Mouse (Mus musculus) adrenal gland, adult 18-20 months (tissue): ENCODE results near the gene Grxcr1. TPM values are rescaled to one million over a fixed set of nuclear protein-coding genes. Genes with fewer than 3 reads are reported as not detected.

Source experiments
- DNase-seq, 2 experiments: peaks; one replicate each; pipeline ENCODE4 v3.0.0; 2021 to 2022; ENCODE audit warnings: low spot score in 2 of 2
- total RNA-seq, 2 experiments: library from RNA; stranded (reverse); gene quantifications; 1 replicate in 1 of 2; 2 replicates in 1 of 2; pipeline ENCODE4 v1.2.3; 2021

Gene Grxcr1
- total RNA-seq, 2 experiments from 2014 or later = not detected

DNA sequence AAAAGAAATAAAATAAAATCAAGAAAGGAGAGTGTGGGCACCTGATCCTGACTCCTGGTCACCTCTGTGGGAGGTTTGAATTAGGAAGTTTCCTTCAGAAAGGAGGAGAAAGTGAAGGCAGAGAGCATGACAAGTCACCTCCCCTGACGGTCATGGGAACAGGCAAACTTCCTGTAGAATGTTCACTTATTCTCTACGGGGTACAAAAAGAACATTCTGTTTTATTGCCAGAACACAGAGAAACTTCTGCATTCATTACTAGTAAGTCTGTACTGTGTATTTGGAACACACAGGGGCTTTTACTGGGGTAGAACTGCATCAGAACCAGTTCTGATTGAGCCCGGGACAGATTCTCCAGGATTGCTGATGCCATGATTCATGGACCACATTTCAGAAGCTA is 55.5 kb downstream of the Grxcr1 start:
- DNase-seq = no peak

DNA sequence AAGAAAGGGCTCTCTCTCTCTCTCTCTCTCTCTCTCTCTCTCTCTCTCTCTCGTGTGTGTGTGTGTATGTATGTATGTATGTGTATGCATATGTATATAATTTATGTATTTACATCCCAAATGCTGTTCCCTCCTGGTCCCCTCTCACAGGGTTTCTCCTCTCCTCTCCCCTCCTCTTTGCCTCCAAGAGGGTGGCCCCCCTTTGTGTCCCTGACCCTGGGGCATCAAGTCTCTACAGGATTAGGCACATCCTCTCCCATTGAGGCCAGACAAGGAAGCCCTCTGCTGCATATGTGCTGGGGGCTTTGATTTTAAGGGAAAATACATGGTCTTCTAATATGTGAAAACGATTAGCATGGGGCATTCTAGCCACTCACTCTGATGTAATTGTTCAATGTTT is 61.5 kb downstream of the Grxcr1 start:
- no peak for DNase-seq

DNA sequence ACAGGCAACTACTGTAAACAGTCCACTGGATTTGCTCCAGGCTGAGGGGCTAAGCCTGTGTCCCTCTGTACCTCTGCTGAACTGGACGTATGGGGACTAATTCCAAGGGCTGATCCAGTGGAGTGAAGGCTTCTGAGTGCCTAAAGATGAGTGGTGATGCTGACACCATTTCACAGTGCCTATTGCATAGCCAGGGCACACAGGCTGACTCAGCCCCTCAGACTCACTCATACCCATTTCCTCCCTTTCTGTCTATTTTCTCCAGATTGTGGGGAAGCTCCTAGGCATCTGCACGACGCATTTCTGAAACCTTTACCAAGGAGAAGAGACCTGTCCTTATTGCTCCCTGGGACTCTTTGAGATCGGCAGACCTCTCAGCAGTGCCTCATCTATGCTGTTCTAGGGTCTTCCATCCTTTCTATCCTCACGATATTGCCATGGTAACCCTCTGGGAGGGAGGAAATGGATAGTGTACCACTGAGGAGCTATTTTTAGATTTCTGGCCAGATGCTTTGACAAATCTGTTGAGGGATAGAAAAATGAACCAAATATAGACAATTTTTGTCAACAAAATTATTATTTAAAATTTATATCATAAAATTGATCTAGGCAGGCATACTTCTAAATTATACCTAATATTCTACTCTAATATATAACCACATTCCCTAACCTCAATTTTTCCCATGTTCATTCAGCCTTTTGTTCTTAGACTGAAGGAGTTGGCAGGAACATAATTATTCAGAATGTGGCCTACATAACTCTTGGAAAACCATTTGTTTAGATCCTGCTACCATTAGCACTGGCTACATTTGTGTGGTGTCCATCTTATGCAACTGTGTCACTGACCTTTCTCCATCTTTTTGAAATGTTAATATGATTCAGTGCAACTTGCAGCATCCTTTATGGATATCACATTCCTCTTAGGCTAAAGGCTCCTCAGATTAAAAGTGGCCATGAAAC is 66.3 kb downstream of the Grxcr1 start:
- no peak for DNase-seq

DNA sequence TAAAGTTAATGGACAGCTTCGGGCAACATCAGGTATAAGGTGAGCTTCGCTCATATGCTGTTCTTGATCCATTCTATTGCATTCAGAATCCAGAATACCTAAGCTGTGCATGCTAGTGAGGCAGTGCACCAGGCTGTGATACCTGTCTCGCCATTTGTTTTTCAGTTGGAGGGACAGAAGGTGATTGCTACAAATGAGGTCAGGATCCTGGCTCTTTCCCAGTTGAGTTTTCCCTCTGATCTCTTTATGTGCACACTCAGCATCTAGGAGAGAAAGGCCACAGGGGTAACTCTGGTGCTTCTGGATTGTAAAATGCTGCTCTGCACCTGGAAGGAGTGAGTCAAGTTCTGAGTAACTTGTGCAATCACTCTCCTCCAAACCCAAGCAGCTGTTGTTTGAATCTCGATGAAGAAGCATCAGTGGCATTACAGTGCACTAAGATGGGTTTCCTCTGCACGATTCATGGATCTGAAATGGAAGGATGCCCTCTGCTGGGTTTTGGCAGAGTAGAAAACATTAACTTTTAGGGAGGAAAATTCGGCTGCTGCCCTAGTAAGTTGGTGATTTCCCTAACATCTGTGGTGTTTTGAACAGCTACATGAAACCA is 80.9 kb downstream of the Grxcr1 start:
- no peak for DNase-seq

DNA sequence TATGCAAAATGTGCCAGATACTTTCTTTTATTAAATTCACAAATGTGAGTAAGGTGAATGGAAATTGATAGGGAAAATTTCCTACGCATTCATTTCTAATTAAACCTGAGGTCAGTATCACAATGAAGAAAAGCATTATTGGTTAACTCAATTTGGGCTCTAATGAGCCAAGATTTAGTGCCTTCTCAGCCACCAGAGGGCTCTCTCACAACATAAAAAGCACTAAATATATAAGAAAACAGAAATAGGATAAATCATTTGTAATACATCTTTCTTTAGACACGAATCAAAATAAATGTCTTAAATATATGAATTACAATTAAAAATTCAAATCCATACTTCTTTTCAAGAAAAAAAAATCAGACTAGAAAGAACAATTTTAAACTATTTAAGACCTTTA is 89.2 kb downstream of the Grxcr1 start:
- no peak for DNase-seq

DNA sequence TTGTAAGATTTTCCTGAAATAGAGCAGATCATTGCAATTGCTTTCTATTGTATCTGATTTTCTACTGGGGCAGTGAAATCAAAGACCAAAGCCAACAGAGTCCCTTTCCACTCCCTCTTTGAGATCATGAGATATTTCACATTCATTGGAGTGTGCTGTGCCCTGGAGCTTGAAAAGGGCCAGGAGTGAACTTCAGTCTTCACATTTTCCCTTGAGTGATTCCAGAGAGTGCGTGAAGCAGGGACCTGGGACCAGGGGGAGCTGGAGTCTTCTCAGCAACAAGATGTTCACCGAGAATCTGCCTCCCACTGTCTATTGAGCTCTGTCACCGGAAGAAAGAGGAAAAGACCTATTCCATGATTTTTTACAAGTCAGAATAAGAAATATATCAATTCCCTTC is 91.2 kb downstream of the Grxcr1 start:
- no peak for DNase-seq

DNA sequence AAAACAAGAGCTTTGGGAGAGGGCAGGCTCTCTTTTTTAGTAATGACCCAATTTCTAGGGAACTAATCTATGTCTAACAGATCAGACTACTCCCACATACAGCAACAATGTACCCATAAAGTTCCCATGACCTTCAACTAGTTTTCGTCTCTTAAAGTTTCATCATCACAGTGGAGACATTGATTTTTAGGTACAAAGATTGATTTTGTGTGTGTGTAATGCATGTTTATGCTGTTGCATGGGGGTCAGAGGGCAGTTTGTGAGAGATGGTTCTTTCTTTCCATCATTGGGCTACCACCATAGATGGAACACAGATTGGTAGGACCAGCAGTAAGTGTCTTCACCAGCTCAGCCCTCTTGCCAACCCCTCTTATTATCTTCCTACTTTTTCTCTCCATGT is 93.8 kb downstream of the Grxcr1 start:
- no peak for DNase-seq

DNA sequence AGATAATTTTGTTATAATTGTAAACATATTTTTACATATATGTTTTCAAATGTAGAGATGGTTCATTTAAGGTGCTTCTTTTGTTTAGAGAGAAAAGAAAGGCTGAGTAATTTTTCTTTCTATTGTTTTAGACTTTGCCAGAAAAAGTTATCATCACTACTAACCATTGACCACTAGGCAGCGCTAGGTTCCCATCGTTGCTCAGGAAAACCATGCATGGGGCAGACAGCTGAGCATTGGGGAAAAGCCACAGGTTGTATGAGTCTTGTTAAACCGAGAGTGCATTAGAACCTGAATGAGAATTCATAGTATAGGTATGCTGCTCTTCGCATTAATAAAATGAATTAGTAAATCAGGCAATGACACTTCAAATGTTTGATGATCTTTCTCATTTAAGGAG is 96.8 kb downstream of the Grxcr1 start:
- DNase-seq = no peak

DNA sequence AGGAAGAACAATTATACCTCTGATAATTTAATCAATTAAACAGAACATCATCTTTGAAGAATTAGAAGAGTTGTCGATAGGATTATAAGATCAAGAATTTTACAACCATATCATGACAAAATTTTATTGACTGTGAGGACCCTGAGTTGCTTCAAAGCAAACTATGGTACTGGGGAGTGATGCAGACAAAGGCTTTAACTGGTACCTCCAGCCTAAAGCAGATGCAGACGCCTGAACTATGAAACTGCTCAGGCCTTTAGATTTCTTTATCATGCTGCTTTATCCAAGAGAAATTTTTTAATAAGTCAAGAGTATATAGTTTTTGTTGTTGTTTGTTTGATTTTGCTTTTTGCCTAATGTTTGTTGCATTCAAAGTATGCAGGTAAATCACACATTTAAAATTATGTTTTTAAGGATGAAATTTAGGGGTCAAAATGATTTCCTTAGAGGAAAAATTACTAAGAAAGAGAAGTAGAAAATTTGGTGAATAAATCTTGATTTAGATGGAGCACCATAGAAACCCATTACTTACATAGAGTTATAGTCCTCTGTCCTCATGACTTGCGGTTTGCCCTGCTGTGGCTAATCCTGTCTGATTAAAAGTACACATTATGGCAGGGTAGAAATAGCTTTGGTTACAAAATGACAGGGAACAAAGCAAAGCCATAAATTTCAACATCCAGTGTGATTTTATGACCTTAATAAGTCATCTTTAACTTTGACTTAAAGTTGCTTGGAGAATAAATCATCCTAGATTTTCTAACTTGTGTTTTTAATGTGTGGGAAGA is 97.4 kb downstream of the Grxcr1 start:
- no peak for DNase-seq

DNA sequence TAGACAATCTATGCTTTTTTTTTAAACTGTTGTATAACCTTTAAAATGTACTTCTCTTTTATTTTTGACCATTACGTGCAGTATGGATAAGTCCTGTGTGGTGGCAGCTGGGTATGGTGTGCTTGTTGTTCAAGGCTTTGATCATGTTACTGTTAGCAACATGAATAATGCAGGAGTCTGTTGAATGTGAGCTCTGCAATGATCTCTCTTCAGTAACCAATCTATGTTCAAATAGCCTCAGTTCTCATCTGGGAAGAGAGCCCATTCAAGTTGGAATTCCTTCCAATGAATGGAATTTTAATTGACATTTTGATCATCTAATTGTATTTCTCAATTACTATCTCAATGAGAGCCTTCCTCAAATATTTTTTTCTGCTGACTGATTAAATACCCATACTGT is 115.2 kb downstream of the Grxcr1 start:
- no peak for DNase-seq

DNA sequence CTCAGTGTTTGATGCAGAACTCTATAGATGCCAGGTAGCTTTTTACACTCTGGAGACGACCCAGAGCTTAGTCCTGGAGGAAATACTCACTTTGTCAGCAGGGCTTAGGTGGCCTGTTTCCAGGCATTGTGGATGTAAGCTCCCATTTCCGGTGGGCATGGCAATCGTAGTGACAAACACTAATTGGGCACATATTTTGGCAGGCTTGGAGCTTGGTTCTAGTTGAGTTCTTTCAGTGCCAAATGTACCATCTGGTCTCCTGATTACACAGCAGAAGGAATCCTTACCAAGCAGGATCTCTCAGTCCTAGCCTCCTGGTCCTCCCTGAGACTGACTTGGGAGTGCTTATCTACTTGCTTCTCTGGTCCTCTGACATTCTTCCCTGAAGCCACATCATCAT is 118.3 kb downstream of the Grxcr1 start:
- no peak for DNase-seq

DNA sequence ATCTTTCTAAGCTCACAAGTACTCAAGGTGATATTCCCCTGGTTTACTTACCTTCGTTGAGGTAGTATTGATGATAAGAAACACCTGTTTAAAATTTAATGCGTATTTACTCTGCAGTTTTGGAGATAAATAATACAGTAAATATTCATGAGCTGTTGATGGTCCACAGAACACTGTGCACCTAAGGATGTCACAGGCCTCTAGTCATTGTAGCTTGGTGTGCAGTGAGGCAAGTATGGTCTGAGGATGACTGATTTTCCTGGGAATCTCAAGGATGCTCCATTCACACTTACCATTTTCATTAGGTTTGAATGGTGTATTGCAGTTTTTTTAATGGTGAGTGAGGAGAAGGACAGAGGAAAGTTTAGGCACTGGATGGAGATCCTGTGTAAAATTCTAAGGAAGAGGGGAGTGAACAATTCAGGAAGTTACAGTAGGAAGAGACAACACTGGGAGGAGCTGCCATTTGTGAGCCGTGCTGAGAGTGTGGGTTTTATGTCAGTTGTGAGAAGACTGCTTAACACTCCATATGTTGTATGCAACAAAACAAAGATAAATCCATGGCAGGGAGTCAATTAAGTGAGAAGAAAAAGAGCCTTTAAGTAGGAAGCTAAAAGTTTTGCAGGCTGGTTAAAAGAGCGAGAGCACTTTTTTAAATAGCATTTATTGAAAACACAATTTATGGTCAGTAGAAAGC is 118.9 kb downstream of the Grxcr1 start:
- DNase-seq = no peak

DNA sequence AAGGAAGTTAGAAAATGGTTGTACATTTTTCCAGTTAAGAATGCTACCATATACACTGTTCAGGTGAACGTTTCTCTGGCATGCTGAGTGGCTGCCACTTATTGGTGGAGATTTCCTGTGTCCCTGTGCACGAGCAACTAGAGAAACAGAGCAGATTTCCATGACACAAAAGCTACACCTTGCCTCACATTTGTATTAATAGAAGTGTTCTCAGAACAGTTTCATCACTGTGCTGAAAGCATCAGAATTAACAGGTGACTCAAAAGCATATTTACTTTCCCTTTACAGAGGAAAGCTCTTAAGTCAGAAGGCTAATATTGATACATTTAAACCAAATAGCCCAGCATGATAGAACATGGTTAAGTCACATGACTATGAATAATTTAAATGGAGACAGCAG is 130.9 kb downstream of the Grxcr1 start:
- no peak for DNase-seq

DNA sequence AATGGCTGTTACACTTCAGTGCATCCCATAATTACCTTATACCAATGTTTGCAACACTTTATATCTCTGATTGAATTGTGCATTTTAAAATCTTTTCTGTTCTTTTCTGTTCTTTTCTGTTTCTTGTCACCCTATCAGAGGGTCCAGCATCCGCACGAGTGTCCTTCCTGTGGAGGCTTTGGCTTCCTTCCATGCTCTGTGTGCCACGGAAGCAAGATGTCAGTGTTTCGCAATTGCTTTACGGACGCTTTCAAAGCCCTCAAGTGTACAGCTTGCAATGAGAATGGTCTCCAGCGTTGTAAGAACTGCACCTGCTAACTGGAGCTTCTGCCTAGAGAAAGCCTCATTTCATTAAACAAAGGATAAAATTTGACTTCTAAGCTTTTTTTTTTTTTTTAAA is 134.3 kb downstream of the Grxcr1 start:
- DNase-seq = no peak

Other genes starting within 250 kb of the Grxcr1 start
- 10 to 100 TPM; 16.6 to 36.1 TPM for gene Atp8a1, start 184.4 kb upstream of the Grxcr1 start, total RNA-seq
- gene Gm5108, start 90.2 kb upstream of the Grxcr1 start, total RNA-seq = not detected
- not detected for gene Gm21905, start 85.4 kb upstream of the Grxcr1 start, total RNA-seq